Mouse (Mus musculus): ENCODE data around the gene Rnf5. TPM values are rescaled to one million over a fixed set of nuclear protein-coding genes. Genes with fewer than 3 reads are reported as not detected.

Gene Rnf5
- polyA plus RNA-seq, 1 experiment from 2014 or later = 80.8 TPM

Other genes with a start within 250 kb of the Rnf5 start
- not detected in 2 replicates for gene Btnl2, start 248.9 kb downstream of the Rnf5 start, polyA plus RNA-seq (2014; fragmentation: Nextera tagmentation; extraction: Ambion mirVana)
- gene Btnl1, start 226.6 kb downstream of the Rnf5 start, polyA plus RNA-seq (2014; fragmentation: Nextera tagmentation; extraction: Ambion mirVana) = not detected in 2 replicates
- 0.38 and 0.71 TPM in 2 replicates for gene BC051142, start 204.9 kb downstream of the Rnf5 start, polyA plus RNA-seq (2014; fragmentation: Nextera tagmentation; extraction: Ambion mirVana)
- not detected in 2 replicates for gene Btnl4, start 126.4 kb downstream of the Rnf5 start, polyA plus RNA-seq (2014; fragmentation: Nextera tagmentation; extraction: Ambion mirVana)
- not detected in 2 replicates for gene Btnl6, start 86.3 kb downstream of the Rnf5 start, polyA plus RNA-seq (2014; fragmentation: Nextera tagmentation; extraction: Ambion mirVana)
- 4.7 and 5.3 TPM in 2 replicates for gene Notch4, start 39.4 kb downstream of the Rnf5 start, polyA plus RNA-seq (2014; fragmentation: Nextera tagmentation; extraction: Ambion mirVana)
- gene Gpsm3, start 13.9 kb downstream of the Rnf5 start, polyA plus RNA-seq (2014; fragmentation: Nextera tagmentation; extraction: Ambion mirVana) = 7.5 and 8.7 TPM in 2 replicates
- gene Pbx2, start 12.4 kb downstream of the Rnf5 start, polyA plus RNA-seq (2014; fragmentation: Nextera tagmentation; extraction: Ambion mirVana) = 11.3 and 12.2 TPM in 2 replicates
- gene Ager, start 5.8 kb downstream of the Rnf5 start, polyA plus RNA-seq (2014; fragmentation: Nextera tagmentation; extraction: Ambion mirVana) = 2.0 and 2.3 TPM in 2 replicates
- 54.8 and 60.5 TPM in 2 replicates for gene Agpat1, start 572 bp upstream of the Rnf5 start, polyA plus RNA-seq (2014; fragmentation: Nextera tagmentation; extraction: Ambion mirVana)
- 12.3 and 14.0 TPM in 2 replicates for gene Egfl8, start 12.3 kb upstream of the Rnf5 start, polyA plus RNA-seq (2014; fragmentation: Nextera tagmentation; extraction: Ambion mirVana)
- 23.6 and 26.4 TPM in 2 replicates for gene Ppt2, start 24.8 kb upstream of the Rnf5 start, polyA plus RNA-seq (2014; fragmentation: Nextera tagmentation; extraction: Ambion mirVana)
- 0.64 and 0.92 TPM in 2 replicates for gene Prrt1, start 25.8 kb upstream of the Rnf5 start, polyA plus RNA-seq (2014; fragmentation: Nextera tagmentation; extraction: Ambion mirVana)
- gene Fkbpl, start 41.1 kb upstream of the Rnf5 start, polyA plus RNA-seq (2014; fragmentation: Nextera tagmentation; extraction: Ambion mirVana) = 10.0 and 11.8 TPM in 2 replicates
- 60.8 and 68.5 TPM in 2 replicates for gene Atf6b, start 43.5 kb upstream of the Rnf5 start, polyA plus RNA-seq (2014; fragmentation: Nextera tagmentation; extraction: Ambion mirVana)
- 1.8 and 3.1 TPM in 2 replicates for gene Tnxb, start 66.8 kb upstream of the Rnf5 start, polyA plus RNA-seq (2014; fragmentation: Nextera tagmentation; extraction: Ambion mirVana)
- 0.93 and 1.1 TPM in 2 replicates for gene C4b, start 140.2 kb upstream of the Rnf5 start, polyA plus RNA-seq (2014; fragmentation: Nextera tagmentation; extraction: Ambion mirVana)
- gene Cyp21a1, start 200.9 kb upstream of the Rnf5 start, polyA plus RNA-seq (2014; fragmentation: Nextera tagmentation; extraction: Ambion mirVana) = not detected in 2 replicates
- 21.1 and 21.7 TPM in 2 replicates for gene Stk19, start 233.3 kb upstream of the Rnf5 start, polyA plus RNA-seq (2014; fragmentation: Nextera tagmentation; extraction: Ambion mirVana)
- gene Dxo, start 233.3 kb upstream of the Rnf5 start, polyA plus RNA-seq (2014; fragmentation: Nextera tagmentation; extraction: Ambion mirVana) = 53.0 and 54.2 TPM in 2 replicates
- gene Skiv2l, start 246.5 kb upstream of the Rnf5 start, polyA plus RNA-seq (2014; fragmentation: Nextera tagmentation; extraction: Ambion mirVana) = 38.9 and 46.6 TPM in 2 replicates
- 85.8 and 99.8 TPM in 2 replicates for gene Nelfe, start 246.7 kb upstream of the Rnf5 start, polyA plus RNA-seq (2014; fragmentation: Nextera tagmentation; extraction: Ambion mirVana)

Measured in embryonic facial prominence, embryonic 14.5 days (tissue).